Mouse (Mus musculus) midbrain, postnatal 0 days (tissue): ENCODE data around the gene OR5BS1P. TPM values are rescaled to one million over a fixed set of nuclear protein-coding genes. Genes with fewer than 3 reads are reported as not detected.

Experiments used
- ATAC-seq: fragments of 200-750 bp; cut with Nextera tagmentation; 2 replicates; pipeline ENCODE4 v1.8.0; 2017; ENCODE audit warnings: moderate number of reproducible peaks, mild to moderate bottlenecking, moderate TSS enrichment, moderate library complexity; ENCODE audit not compliant: low FRiP score
- DNase-seq: peaks from one replicate; pipeline ENCODE4 v3.0.0-alpha.2; 2015; ENCODE audit warnings: low spot score
- H3K27ac ChIP-seq: fragments of 300-500 bp; sonication (generic); 2 replicates; pipeline ENCODE4 v1.5.1; 2014; ENCODE audit warnings: low read depth, mild to moderate bottlenecking, low read length, mixed read lengths
- H3K27me3 ChIP-seq: fragments of 300-500 bp; sonication (generic); 2 replicates; pipeline ENCODE4 v1.6.1; 2014; ENCODE audit warnings: low read length, control low read depth, mixed read lengths; ENCODE audit not compliant: insufficient read depth
- H3K36me3 ChIP-seq: fragments of 300-500 bp; sonication (generic); 2 replicates; pipeline ENCODE4 v1.6.1; 2014; ENCODE audit warnings: low read length, control low read depth, mixed read lengths; ENCODE audit not compliant: insufficient read depth
- H3K4me1 ChIP-seq: fragments of 300-500 bp; sonication (generic); 2 replicates; pipeline ENCODE4 v1.6.1; 2014; ENCODE audit warnings: mild to moderate bottlenecking, control low read depth, antibody characterized with exemption, low read length, mixed read lengths; ENCODE audit not compliant: insufficient read depth
- H3K4me2 ChIP-seq: fragments of 300-500 bp; sonication (generic); 2 replicates; pipeline ENCODE4 v1.6.1; 2014; ENCODE audit warnings: low read depth, mild to moderate bottlenecking, low read length, mixed read lengths; ENCODE audit not compliant: poor library complexity, severe bottlenecking
- H3K4me3 ChIP-seq: fragments of 300-500 bp; sonication (generic); 2 replicates; pipeline ENCODE4 v1.5.1; 2014; ENCODE audit warnings: low read depth, mild to moderate bottlenecking, low read length, moderate library complexity
- H3K9ac ChIP-seq: fragments of 300-500 bp; sonication (generic); replicated peaks from 2 replicates; pipeline ENCODE4 v1.6.1; 2014; ENCODE audit warnings: mild to moderate bottlenecking, low read length, moderate library complexity, mixed read lengths; ENCODE audit not compliant: poor library complexity, severe bottlenecking
- H3K9me3 ChIP-seq: fragments of 300-500 bp; sonication (generic); 2 replicates; pipeline ENCODE4 v1.6.1; 2016; ENCODE audit warnings: low read length, control low read depth
- CTCF ChIP-seq: IDR thresholded peaks from 2 replicates; pipeline ENCODE4 v1.5.1; 2016; ENCODE audit warnings: antibody characterized with exemption, mild to moderate bottlenecking
- WGBS: fragments of 180-500 bp; shearing (Covaris S2); extraction: QIAGEN DNeasy Blood & Tissue Kit; methylation state at CpG from one replicate; pipeline ENCODE4 v1.1.7; 2014; 5-methylcytosine and 5-hydroxymethylcytosine counted together
- polyA plus RNA-seq: library from polyadenylated mRNA; unstranded; fragments of >200 nt; fragmentation: Nextera tagmentation; extraction: Ambion mirVana; gene quantifications from 2 replicates; pipeline ENCODE4 v1.2.1, GENCODE M21; 2015
- total RNA-seq: library from RNA; depleted of rRNA; stranded (reverse); fragments of >200 nt; gene quantifications from 2 replicates; pipeline ENCODE4 v1.2.3, GENCODE M21; 2014

Gene OR5BS1P
- total and polyA plus RNA-seq, 2 experiments from 2014 or later, result not detected

DNA sequence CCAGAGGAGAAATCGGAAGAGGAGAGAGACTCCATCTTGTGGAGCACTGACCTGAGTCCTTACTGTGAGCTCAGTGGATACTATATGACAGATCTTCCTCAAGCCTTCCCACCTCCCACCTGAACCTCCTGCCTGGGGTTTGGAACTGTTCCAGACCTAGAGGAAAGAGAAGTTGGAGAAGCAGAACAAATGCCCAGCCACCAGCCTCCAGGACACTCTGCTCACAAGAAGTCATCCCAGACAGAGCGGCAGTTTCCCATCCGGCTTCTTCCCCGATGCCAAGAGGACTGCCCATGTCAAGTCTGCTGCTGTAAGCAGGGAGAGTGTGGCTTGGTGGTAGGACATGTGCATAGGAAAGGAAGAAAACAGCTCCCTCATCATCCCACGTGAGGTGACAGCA lies 6.6 kb downstream of the OR5BS1P start:
- ATAC-seq, result no peak

DNA sequence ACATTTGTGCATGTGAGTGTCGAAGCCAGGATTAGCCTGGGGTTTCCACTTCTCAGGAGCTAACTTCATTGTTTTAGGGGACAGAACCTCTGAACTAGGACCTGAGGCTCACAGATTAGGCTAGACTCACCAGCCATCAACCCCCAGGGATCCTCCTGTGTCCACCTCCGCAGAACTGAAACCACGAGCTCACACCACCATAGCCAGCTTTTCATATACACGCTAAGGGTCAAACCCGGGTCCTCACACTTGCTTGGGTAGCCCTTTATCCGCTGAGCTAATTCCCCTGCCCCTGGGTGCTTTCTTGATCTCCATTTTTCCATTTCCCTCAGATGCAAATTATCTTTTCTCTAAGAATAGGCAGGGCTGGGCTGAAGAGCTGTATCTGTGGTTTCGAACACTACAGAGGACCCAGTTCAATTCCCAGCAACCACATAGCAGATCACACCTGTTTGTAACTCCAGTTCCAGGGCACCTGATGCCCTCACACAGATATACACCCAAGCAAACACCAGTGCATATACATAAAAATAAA lies 9.9 kb downstream of the OR5BS1P start:
- Histone ChIP-seq H3K4me1 (no peaks in the 10 kb centered on the region), H3K4me2 (no peak overlapping the region), H3K9ac (no peak overlapping the region), H3K36me3 (no peaks in the 10 kb centered on the region), H3K27ac (no peak overlapping the region), H3K27me3 (no peaks in the 10 kb centered on the region), H3K9me3 (no peaks in the 10 kb centered on the region), H3K4me3 (no peak overlapping the region)
- TF ChIP-seq CTCF, result no peak
- DNase-seq (no peak), ATAC-seq (no peak)
- WGBS, result 74% methylated on average over 7 of the region's 7 CpGs

More for the DNA sequence above, 6.6 kb downstream of the OR5BS1P start:
- Histone ChIP-seq H3K27ac (no peak overlapping the region), H3K4me1 (no peaks in the 10 kb centered on the region), H3K9ac (no peak overlapping the region), H3K9me3 (no peaks in the 10 kb centered on the region), H3K4me2 (no peak overlapping the region), H3K4me3 (no peak overlapping the region), H3K36me3 (no peaks in the 10 kb centered on the region), H3K27me3 (no peaks in the 10 kb centered on the region)
- 78% methylated on average over 5 of the region's 5 CpGs for WGBS
- no peak for TF ChIP-seq CTCF
- DNase-seq, result no peak

DNA sequence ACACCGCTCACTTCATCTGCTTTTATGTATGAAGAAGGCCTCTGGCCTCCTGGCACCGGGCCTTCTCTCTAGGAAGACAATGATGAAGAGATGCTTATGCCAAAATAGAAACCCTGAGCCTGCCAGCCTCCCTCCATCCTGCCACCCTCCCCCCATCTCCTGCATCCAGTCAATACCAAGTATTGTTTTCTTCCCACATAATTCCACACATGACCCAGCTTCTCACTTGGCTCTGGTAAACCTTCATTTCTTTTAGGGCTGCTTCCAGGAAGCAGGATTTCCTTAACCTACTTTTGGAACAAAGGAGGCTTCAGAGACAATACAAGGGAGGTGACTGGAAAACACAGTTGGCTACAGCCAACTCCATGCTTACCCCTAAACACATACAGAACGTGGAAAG lies 13.0 kb downstream of the OR5BS1P start, which contains the start of gene Lalba:
Gene Lalba, minus strand, starts transcription at position 21 of the 400 bp plus-strand sequence.
- no peak for DNase-seq

DNA sequence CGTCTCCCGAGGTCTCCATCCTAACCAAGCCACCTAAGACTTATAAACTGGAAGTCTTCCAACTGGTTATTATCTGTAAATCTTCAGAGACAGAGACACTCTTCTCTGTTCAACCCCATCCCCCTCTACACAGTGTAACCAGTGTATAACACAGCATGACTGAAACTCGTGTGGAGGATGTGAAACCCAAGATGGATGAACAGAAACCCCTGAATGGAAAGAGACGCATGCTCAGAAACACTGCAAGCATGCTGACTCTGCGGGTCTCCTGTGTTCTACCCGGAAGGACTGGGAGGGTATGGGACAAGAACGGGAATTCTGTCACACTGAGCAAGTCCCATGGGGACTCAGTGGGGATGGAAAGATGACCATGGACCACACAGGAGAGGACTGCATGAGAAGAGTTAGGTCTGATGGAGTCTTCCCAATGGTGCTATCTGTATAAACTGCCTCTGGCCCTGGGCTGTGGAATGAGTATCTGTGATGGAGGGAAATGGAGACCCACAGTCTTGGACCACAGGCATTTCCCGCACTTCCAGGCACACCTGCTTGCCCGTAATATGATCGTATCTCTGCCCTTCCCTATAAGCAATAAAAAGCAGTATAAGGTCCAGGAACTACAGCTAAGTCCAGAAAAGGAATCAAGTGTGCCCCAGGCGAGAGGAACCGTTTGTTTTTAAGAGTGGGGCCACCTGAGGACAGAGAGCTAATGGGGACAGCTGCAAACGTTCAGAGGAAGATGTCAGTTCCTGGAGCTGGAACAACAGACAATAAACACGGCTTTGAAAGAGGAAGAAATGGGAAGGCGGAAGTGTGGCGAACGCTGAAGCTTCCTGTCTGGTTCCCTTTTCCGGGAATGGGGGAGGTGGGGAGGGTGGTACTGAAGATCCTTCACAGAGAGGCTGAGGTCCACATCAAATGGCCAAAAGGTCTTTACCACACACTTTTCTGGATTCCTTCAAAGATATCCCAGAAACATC lies 14.5 kb downstream of the OR5BS1P start:
- Histone ChIP-seq H3K36me3 (no peaks in the 10 kb centered on the region), H3K9ac (no peak overlapping the region), H3K9me3 (no peaks in the 10 kb centered on the region), H3K27me3 (no peaks in the 10 kb centered on the region), H3K4me1 (no peaks in the 10 kb centered on the region), H3K4me3 (no peak overlapping the region), H3K4me2 (no peak overlapping the region), H3K27ac (no peak overlapping the region)
- no peak for DNase-seq
- no peak for TF ChIP-seq CTCF
- 76% methylated on average over 18 of the region's 18 CpGs for WGBS
- no peak for ATAC-seq

More for the DNA sequence above, 13.0 kb downstream of the OR5BS1P start, which contains the start of gene Lalba:
- H3K36me3 ChIP-seq, result no peaks in the 10 kb centered on the region
- no peaks in the 10 kb centered on the region for H3K9me3 ChIP-seq
- H3K4me1 ChIP-seq, result no peaks in the 10 kb centered on the region
- no peak within 1 kb of the TSS for H3K27ac ChIP-seq
- 69% methylated on average over 3 of the region's 3 CpGs for WGBS
- H3K4me2 ChIP-seq, result no peak within 1 kb of the TSS
- no peak for ATAC-seq
- H3K9ac ChIP-seq, result no peak within 1 kb of the TSS
- no peak within 1 kb of the TSS for H3K4me3 ChIP-seq
- no peak for TF ChIP-seq CTCF
- no peaks in the 10 kb centered on the region for H3K27me3 ChIP-seq

DNA sequence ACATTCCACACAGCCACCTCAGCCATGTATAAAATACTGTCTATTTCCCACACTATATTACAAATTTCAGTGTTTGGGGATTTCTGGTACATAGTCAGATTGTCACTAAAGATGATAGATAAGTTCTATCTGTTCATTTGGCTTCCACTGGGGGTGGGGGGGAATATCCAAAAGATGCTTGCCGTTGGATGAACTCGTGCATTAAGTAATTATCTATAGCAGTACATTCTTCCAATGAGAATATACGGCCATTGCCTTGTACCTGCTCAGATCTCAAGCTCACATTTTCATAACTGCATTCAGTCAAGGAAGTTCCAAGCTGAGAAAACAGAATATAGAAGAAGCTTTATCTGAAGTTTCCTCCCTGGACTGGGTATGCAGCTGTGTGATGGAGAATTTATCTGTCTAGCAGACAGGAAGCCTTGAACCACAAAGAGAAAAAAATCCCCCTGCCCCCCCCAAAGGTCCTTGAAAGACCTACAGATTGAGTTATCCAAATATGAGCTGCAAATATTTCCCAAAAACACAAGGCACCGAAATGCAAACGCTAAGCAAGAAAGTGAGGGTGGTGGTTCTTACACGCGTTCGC lies 16.8 kb downstream of the OR5BS1P start:
- no peak overlapping the region for H3K4me3 ChIP-seq
- no peak for ATAC-seq

More for the DNA sequence above, 16.8 kb downstream of the OR5BS1P start:
- Histone ChIP-seq H3K9ac (no peak overlapping the region), H3K9me3 (no peaks in the 10 kb centered on the region), H3K36me3 (no peaks in the 10 kb centered on the region), H3K4me1 (no peaks in the 10 kb centered on the region), H3K27me3 (no peaks in the 10 kb centered on the region), H3K27ac (no peak overlapping the region), H3K4me2 (no peak overlapping the region)
- DNase-seq, result no peak
- 93% methylated on average over 8 of the region's 8 CpGs for WGBS
- TF ChIP-seq CTCF, result no peak
